Mouse (Mus musculus) kidney, embryonic 15.5 days (tissue): ENCODE measurements at regions not wholly inside any gene's neighbourhood (a gene's known extent, or its start where the extent isn't known, plus 50 kb on each side); places are given as distances from the start of the nearest gene placed in this dataset.

Experiments used
- ATAC-seq: fragments of 200-750 bp; cut with Nextera tagmentation; replicated peaks from 2 replicates; pipeline ENCODE4 v1.8.0; 2017; ENCODE audit warnings: moderate TSS enrichment; ENCODE audit not compliant: low FRiP score
- H3K27ac ChIP-seq: fragments of 300-500 bp; sonication (generic); 2 replicates; pipeline ENCODE4 v1.5.1; 2015; ENCODE audit warnings: mild to moderate bottlenecking, inconsistent platforms
- H3K27me3 ChIP-seq: fragments of 300-500 bp; sonication (generic); 2 replicates; pipeline ENCODE4 v1.6.1; 2015; ENCODE audit warnings: inconsistent platforms
- H3K36me3 ChIP-seq: fragments of 300-500 bp; sonication (generic); 2 replicates; pipeline ENCODE4 v1.6.1; 2015; ENCODE audit warnings: inconsistent platforms
- H3K4me1 ChIP-seq: fragments of 300-500 bp; sonication (generic); 2 replicates; pipeline ENCODE4 v1.6.1; 2015; ENCODE audit warnings: inconsistent platforms
- H3K4me2 ChIP-seq: fragments of 300-500 bp; sonication (generic); 2 replicates; pipeline ENCODE4 v1.6.1; 2015; ENCODE audit warnings: moderate library complexity, mild to moderate bottlenecking, inconsistent platforms
- H3K4me3 ChIP-seq: fragments of 300-500 bp; sonication (generic); replicated peaks from 2 replicates; pipeline ENCODE4 v1.5.1; 2015; ENCODE audit warnings: mild to moderate bottlenecking, inconsistent platforms
- H3K9ac ChIP-seq: fragments of 300-500 bp; sonication (generic); 2 replicates; pipeline ENCODE4 v1.6.1; 2015; ENCODE audit warnings: mild to moderate bottlenecking, inconsistent platforms
- H3K9me3 ChIP-seq: fragments of 300-500 bp; sonication (generic); replicated peaks from 2 replicates; pipeline ENCODE4 v1.6.1; 2016; ENCODE audit warnings: inconsistent platforms
- WGBS: fragments of 180-500 bp; shearing (Covaris S2); methylation state at CpG from one replicate; pipeline ENCODE4 v1.1.7; 2015; ENCODE audit warnings: mixed read lengths; 5-methylcytosine and 5-hydroxymethylcytosine counted together

DNA sequence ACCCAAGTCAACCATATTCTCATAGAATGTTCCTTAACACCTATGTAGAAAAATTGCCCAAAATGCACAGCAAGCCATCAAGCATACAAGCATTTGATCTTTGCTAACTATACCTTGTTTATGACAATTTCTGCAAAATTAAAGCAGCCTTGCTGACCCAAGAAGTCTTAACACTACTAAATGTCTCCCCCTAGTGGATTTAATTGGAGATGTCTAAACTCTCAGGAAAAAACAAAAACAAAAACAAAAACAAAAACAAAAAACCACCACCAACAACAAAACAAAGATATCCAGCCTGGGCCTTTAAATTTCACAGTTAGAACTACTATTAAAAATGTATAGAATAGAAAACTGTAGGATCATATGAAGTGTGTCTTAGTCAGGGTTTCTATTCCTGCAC is 69.8 kb upstream of the Nudt7 start:
- Histone ChIP-seq H3K4me3 (no peak overlapping the region), H3K4me1 (no peaks in the 10 kb centered on the region), H3K36me3 (no peaks in the 10 kb centered on the region), H3K9me3 (no peaks in the 10 kb centered on the region), H3K27ac (no peak overlapping the region), H3K9ac (no peak overlapping the region), H3K4me2 (no peak overlapping the region), H3K27me3 (no peaks in the 10 kb centered on the region)
- ATAC-seq = no peak

DNA sequence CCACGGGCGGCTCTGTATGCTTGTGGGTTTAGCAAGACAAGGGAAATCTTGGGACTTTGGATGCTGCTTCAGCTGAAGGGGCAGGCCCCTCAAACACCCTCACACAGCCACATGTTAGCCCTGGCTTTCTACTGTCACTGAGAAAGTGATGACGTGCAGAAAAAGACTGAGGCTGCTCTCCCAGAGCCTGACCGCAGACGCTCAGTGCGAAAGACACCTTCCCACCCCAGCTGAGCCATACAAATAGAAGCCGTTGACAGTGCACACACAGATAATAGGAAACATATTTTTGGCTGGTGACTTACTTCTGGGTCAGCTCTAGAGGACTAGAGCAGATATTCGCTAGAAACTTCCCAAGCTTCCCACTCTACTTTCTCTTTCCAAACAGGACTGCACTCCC is 61.0 kb upstream of the Nudt7 start:
- Histone ChIP-seq H3K4me1 (no peaks in the 10 kb centered on the region), H3K27ac (no peak overlapping the region), H3K27me3 (no peaks in the 10 kb centered on the region), H3K4me2 (no peak overlapping the region), H3K36me3 (no peaks in the 10 kb centered on the region), H3K9ac (no peak overlapping the region), H3K9me3 (no peaks in the 10 kb centered on the region), H3K4me3 (no peak overlapping the region)
- WGBS = 86% methylated on average over 8 of the region's 8 CpGs
- no peak for ATAC-seq

DNA sequence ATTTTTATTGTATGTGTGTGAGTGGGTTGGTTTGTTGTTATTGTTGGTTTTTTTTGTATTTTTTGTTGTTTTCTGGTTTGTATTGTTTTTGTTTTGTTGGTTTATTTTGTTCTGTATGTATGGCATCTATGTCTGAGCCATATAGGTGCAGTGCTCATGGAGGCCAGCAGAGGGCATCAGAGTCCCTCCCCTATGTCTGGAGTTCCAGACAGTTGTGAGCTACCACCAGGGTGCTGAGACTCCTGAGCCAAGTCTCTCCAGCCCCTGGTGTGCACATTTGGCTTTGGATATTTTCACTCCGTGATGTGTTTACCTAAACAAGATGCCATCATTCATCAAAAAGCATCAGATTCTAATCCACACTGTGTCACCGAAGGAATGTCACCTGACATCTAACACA is 59.2 kb upstream of the Nudt7 start:
- 90% methylated on average over 2 of the region's 2 CpGs for WGBS
- Histone ChIP-seq H3K27ac (no peak overlapping the region), H3K9ac (no peak overlapping the region), H3K36me3 (no peaks in the 10 kb centered on the region), H3K9me3 (no peaks in the 10 kb centered on the region), H3K27me3 (no peaks in the 10 kb centered on the region), H3K4me1 (no peaks in the 10 kb centered on the region), H3K4me3 (no peak overlapping the region), H3K4me2 (no peak overlapping the region)
- no peak for ATAC-seq

DNA sequence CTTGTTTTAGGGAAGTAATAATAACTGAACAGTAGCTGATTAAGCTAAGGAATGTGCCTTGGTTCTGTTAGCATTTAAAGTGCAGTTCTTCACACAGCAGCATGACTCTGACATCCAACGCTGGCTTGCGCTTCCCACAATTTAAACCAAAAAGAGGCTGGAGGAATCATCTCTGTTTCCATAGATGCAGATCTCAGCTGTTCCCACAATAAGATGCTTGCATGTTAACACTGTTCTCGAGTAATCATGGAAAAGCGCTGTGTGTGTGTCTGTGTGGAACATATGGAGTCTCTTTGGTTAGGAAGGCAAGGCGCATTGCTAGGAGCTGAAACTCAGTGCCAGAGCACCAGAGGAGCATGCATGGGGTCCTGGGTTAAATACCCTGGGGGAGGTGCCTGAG is 56.7 kb upstream of the Nudt7 start:
- WGBS = 85% methylated on average over 5 of the region's 5 CpGs
- Histone ChIP-seq H3K9ac (no peak overlapping the region), H3K27me3 (no peaks in the 10 kb centered on the region)

DNA sequence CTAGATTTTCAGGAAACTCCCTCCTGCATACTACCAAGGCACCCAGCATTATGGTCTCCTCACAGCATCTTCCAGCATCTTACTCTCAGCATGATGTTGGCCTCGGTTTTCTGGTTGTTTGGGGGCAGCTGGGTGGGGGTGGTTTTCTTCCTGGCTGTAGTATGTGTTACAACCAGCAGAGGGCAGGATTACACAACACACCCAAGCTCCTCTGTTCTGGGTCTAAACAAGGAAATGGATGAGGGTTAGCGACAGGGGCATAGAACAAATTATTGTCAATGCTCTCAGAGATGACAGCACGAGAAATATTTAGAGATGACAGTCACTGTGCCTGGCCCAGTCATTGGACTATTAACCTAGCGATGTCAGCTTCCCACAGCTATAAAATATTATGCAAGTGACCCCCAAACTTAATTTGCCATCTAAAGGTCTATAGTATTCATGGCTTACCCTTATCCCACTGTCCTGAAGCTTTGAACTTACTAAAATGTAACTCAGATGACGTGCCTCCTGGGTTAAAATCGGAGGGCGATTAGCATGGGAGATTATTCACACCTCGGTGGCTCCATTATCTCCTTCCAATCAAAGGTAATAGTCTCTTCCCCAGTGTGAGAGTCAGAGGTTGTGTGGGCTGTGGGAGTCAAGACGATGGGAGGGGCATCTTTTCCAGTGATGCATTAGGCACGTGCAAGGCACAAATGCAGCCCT is 52.2 kb upstream of the Nudt7 start:
- Histone ChIP-seq H3K9me3 (no peaks in the 10 kb centered on the region), H3K27ac (no peak overlapping the region), H3K4me1 (no peaks in the 10 kb centered on the region), H3K4me2 (no peak overlapping the region), H3K36me3 (no peaks in the 10 kb centered on the region), H3K27me3 (no peaks in the 10 kb centered on the region), H3K9ac (no peak overlapping the region), H3K4me3 (no peak overlapping the region)
- WGBS = 12% methylated on average over 10 of the region's 10 CpGs
- 0 out of 2 replicates have a peak, but pooled peaks have one; percentile 46 for ATAC-seq

More for the DNA sequence above, 56.7 kb upstream of the Nudt7 start:
- no peak for ATAC-seq
- H3K4me1 ChIP-seq = no peaks in the 10 kb centered on the region
- H3K9me3 ChIP-seq = no peaks in the 10 kb centered on the region
- no peak overlapping the region for H3K27ac ChIP-seq
- no peak overlapping the region for H3K4me3 ChIP-seq
- H3K4me2 ChIP-seq = no peak overlapping the region
- no peaks in the 10 kb centered on the region for H3K36me3 ChIP-seq

DNA sequence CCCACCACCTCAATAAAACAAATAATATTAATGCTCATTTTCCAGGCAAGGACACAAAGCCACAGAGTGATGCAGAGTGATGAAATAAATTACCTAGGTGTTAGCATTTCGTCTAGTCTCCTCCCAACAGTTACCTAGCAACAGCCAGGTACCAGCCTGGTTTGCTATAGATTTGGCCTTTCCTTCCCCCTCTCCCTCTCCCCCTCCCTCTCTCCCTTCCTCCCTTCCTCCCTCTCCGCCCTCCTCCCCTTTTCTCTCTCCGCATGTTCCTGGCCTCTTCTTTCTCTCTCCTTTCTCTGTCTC is 51.6 kb upstream of the Nudt7 start:
- H3K9ac ChIP-seq = no peak overlapping the region
- H3K4me3 ChIP-seq = no peak overlapping the region
- no peak overlapping the region for H3K27ac ChIP-seq
- H3K4me1 ChIP-seq = no peaks in the 10 kb centered on the region
- H3K36me3 ChIP-seq = no peaks in the 10 kb centered on the region
- H3K4me2 ChIP-seq = no peak overlapping the region
- H3K9me3 ChIP-seq = no peaks in the 10 kb centered on the region
- WGBS = 77% methylated on average over 3 of the region's 3 CpGs
- no peaks in the 10 kb centered on the region for H3K27me3 ChIP-seq
- no peak for ATAC-seq
